12 mouse cellular contexts compared by ENCODE assay signal in genomic region chr5:128348835-128349234, GRCm38 (mm10).
DNase-seq lines count a peak whose midpoint lies in the region; ATAC-seq and TF ChIP-seq lines count a peak whose summit lies in the region.
"Had no signal": no experiment of that assay in that cellular context is flagged by ENCODE, and none has a peak within 500 bp of the region (broad histone marks: within the 10 kb centered on the region; RNA-seq: fewer than 3 reads in every experiment).

No protein-coding gene starts in this region.

- no peak for TF ChIP-seq CTCF in midbrain, postnatal 0 days (IDR thresholded peaks at IDR 0.05)

- 44% methylated on average over 2 of the region's 2 CpGs for WGBS in hindbrain, embryonic 14.5 days
- WGBS in hindbrain, embryonic 16.5 days, result 56% methylated on average over 2 of the region's 2 CpGs
- 36% methylated on average over 2 of the region's 2 CpGs for WGBS in midbrain, embryonic 14.5 days
- 58% methylated on average over 2 of the region's 2 CpGs for WGBS in midbrain, postnatal 0 days

- no peak overlapping the region for H3K9ac ChIP-seq in hindbrain, embryonic 14.5 days
- no peak overlapping the region for H3K9ac ChIP-seq in hindbrain, embryonic 16.5 days (ENCODE audit: low read depth, low read length)
- H3K9ac ChIP-seq in midbrain, embryonic 14.5 days (replicated peaks; ENCODE audit: low read length), result no peak overlapping the region
- no peak overlapping the region for H3K9ac ChIP-seq in midbrain, postnatal 0 days (replicated peaks; ENCODE audit: low read length, poor library complexity, severe bottlenecking)

- no peak overlapping the region for H3K27ac ChIP-seq in hindbrain, embryonic 14.5 days
- no peak overlapping the region for H3K27ac ChIP-seq in hindbrain, embryonic 16.5 days (ENCODE audit: low read depth, low read length)
- no peak overlapping the region for H3K27ac ChIP-seq in midbrain, embryonic 14.5 days (replicated peaks; ENCODE audit: low read depth, low read length)
- H3K27ac ChIP-seq in midbrain, postnatal 0 days (ENCODE audit: low read depth, low read length), result no peak overlapping the region
- H3K27ac ChIP-seq: forebrain, embryonic 10.5 days had no signal

- no peaks in the 10 kb centered on the region for H3K27me3 ChIP-seq in hindbrain, embryonic 14.5 days (ENCODE audit: control insufficient read depth, insufficient read depth, low read length)
- no peaks in the 10 kb centered on the region for H3K27me3 ChIP-seq in hindbrain, embryonic 16.5 days (replicated peaks; ENCODE audit: control insufficient read depth, insufficient read depth, low read length)
- no peaks in the 10 kb centered on the region for H3K27me3 ChIP-seq in midbrain, embryonic 14.5 days (ENCODE audit: control insufficient read depth, insufficient read depth, low read length)
- no peaks in the 10 kb centered on the region for H3K27me3 ChIP-seq in midbrain, postnatal 0 days (ENCODE audit: insufficient read depth, low read length)

- no peak overlapping the region for H3K4me2 ChIP-seq in hindbrain, embryonic 14.5 days (replicated peaks)
- H3K4me2 ChIP-seq in hindbrain, embryonic 16.5 days (ENCODE audit: low read length), result no peak overlapping the region
- H3K4me2 ChIP-seq in midbrain, embryonic 14.5 days (ENCODE audit: low read length), result no peak overlapping the region
- no peak overlapping the region for H3K4me2 ChIP-seq in midbrain, postnatal 0 days (ENCODE audit: low read depth, low read length, poor library complexity, severe bottlenecking)

- peak; percentile 65 for DNase-seq in hindbrain, embryonic 14.5 days (ENCODE audit: low spot score)
- peak; percentile 62 for DNase-seq in midbrain, embryonic 14.5 days
- no peak for DNase-seq in midbrain, postnatal 0 days (ENCODE audit: low spot score)
- DNase-seq in embryo, embryonic 9.5 days (ENCODE audit: extremely low spot score), result peak; percentile 49
- DNase-seq in yolk sac, embryonic 10.5 days (ENCODE audit: low spot score), result peak; percentile 5
- DNase-seq in spleen, adult 18-20 months, result no peak
- no peak for DNase-seq in heart, adult 11 months
- DNase-seq: cerebellum, postnatal 36 days; gastrocnemius, postnatal 14 days; thymus, adult 2 months had no signal

- no peaks in the 10 kb centered on the region for H3K9me3 ChIP-seq in hindbrain, embryonic 14.5 days (ENCODE audit: control insufficient read depth, low read length)
- no peaks in the 10 kb centered on the region for H3K9me3 ChIP-seq in hindbrain, embryonic 16.5 days (ENCODE audit: control insufficient read depth, low read length)
- H3K9me3 ChIP-seq in midbrain, embryonic 14.5 days (ENCODE audit: control insufficient read depth, low read length), result no peaks in the 10 kb centered on the region
- no peaks in the 10 kb centered on the region for H3K9me3 ChIP-seq in midbrain, postnatal 0 days (ENCODE audit: low read length)

- H3K4me3 ChIP-seq in hindbrain, embryonic 14.5 days (replicated peaks; ENCODE audit: low read length), result no peak overlapping the region
- no peak overlapping the region for H3K4me3 ChIP-seq in hindbrain, embryonic 16.5 days (ENCODE audit: low read length)
- H3K4me3 ChIP-seq in midbrain, embryonic 14.5 days (replicated peaks; ENCODE audit: low read depth, low read length), result no peak overlapping the region
- H3K4me3 ChIP-seq in midbrain, postnatal 0 days (ENCODE audit: low read depth, low read length), result no peak overlapping the region
- H3K4me3 ChIP-seq: forebrain, embryonic 10.5 days had no signal

- no peak for ATAC-seq in hindbrain, embryonic 14.5 days (ENCODE audit: low FRiP score)
- ATAC-seq in hindbrain, embryonic 16.5 days, result no peak
- no peak for ATAC-seq in midbrain, embryonic 14.5 days (ENCODE audit: low FRiP score, low TSS enrichment)
- no peak for ATAC-seq in midbrain, postnatal 0 days (ENCODE audit: low FRiP score)

- H3K4me1 ChIP-seq in hindbrain, embryonic 14.5 days (replicated peaks; ENCODE audit: control insufficient read depth, insufficient read depth, low read length), result no peaks in the 10 kb centered on the region
- no peaks in the 10 kb centered on the region for H3K4me1 ChIP-seq in hindbrain, embryonic 16.5 days (ENCODE audit: control insufficient read depth, insufficient read depth, low read depth, low read length)
- no peaks in the 10 kb centered on the region for H3K4me1 ChIP-seq in midbrain, embryonic 14.5 days (ENCODE audit: control insufficient read depth, insufficient read depth, low read length)
- no peaks in the 10 kb centered on the region for H3K4me1 ChIP-seq in midbrain, postnatal 0 days (ENCODE audit: insufficient read depth, low read length)

- no peaks in the 10 kb centered on the region for H3K36me3 ChIP-seq in hindbrain, embryonic 14.5 days (replicated peaks; ENCODE audit: control insufficient read depth, insufficient read depth)
- no peaks in the 10 kb centered on the region for H3K36me3 ChIP-seq in hindbrain, embryonic 16.5 days (ENCODE audit: control insufficient read depth, insufficient read depth, low read length)
- H3K36me3 ChIP-seq in midbrain, embryonic 14.5 days (ENCODE audit: control insufficient read depth, insufficient read depth, low read length), result no peaks in the 10 kb centered on the region
- no peaks in the 10 kb centered on the region for H3K36me3 ChIP-seq in midbrain, postnatal 0 days (ENCODE audit: insufficient read depth, low read length)
- H3K36me3 ChIP-seq: forebrain, embryonic 10.5 days had no signal

Comparison
In these comparisons a context has a peak if more than half of its experiments do, and no peak if none do; other contexts are left out.
1. DNase-seq: peak in hindbrain, embryonic 14.5 days (single experiment), midbrain, embryonic 14.5 days (single experiment), embryo, embryonic 9.5 days (single experiment) and yolk sac, embryonic 10.5 days (single experiment); none in midbrain, postnatal 0 days (single experiment), spleen, adult 18-20 months (0 of 2) and heart, adult 11 months (single experiment).